9 mouse cellular contexts compared by ENCODE assay signal in the genomic region with DNA sequence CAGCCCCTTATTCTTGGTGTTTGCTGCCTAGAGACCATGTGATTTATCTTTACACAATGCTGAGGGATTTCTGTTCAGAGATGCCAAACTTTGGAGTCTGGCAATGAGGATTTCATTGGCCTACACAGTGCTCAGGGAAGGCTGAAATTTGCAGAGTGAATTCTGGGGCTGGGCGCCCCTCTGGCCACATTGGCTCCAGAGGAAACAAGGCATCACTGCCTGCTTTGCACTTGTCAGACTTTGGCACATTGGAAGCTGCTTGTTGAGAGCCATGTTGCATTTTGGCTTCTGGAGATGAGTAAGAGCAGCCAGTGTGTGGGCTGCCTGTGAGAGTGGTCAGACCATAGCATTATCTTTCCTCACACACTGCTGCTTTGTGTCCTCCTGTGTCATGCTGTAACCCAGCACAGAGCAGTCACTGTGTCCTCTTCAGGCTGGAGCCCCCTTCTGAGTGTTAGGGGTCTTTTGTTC.
DNase-seq lines count a peak whose midpoint lies in the region; ATAC-seq and TF ChIP-seq lines count a peak whose summit lies in the region.
"Had no signal": no experiment of that assay in that cellular context is flagged by ENCODE, and none has a peak within 500 bp of the region (broad histone marks: within the 10 kb centered on the region; RNA-seq: fewer than 3 reads in every experiment).

No protein-coding gene starts in this region.

- TF ChIP-seq EP300 in liver, postnatal 0 days (IDR thresholded peaks at IDR 0.05; ENCODE audit: low read depth) = no peak

- H3K4me2 ChIP-seq in liver, embryonic 11.5 days = no peak overlapping the region
- no peak overlapping the region for H3K4me2 ChIP-seq in liver, postnatal 0 days (ENCODE audit: low read depth, low read length)
- no peak overlapping the region for H3K4me2 ChIP-seq in kidney, embryonic 16.5 days (replicated peaks; ENCODE audit: low read depth, low read length)
- H3K4me2 ChIP-seq: limb, embryonic 12.5 days had no signal

- H3K4me3 ChIP-seq in liver, embryonic 11.5 days (ENCODE audit: low read depth, low read length) = no peak overlapping the region
- no peak overlapping the region for H3K4me3 ChIP-seq in liver, postnatal 0 days (ENCODE audit: low read depth, low read length)
- H3K4me3 ChIP-seq in kidney, embryonic 16.5 days (ENCODE audit: low read length) = no peak overlapping the region
- H3K4me3 ChIP-seq: limb, embryonic 12.5 days had no signal

- no peak for DNase-seq in liver, embryonic 11.5 days (ENCODE audit: low spot score)
- no peak for DNase-seq in liver, postnatal 0 days
- peak; percentile 16 to 34 for DNase-seq in frontal cortex, postnatal 36 days (ENCODE audit: low spot score in 2 of 2)
- peak; percentile 18 to 32 for DNase-seq in left cerebral cortex, postnatal 36 days (ENCODE audit: low spot score in 2 of 2)
- DNase-seq in right cerebral cortex, postnatal 36 days (ENCODE audit: low spot score in 2 of 2) = peak; percentile 19 to 48
- DNase-seq in gastrocnemius, postnatal 36 days = no peak

- H3K36me3 ChIP-seq in liver, embryonic 11.5 days (ENCODE audit: control insufficient read depth, insufficient read depth, low read length) = no peaks in the 10 kb centered on the region
- no peaks in the 10 kb centered on the region; the same call in 1 of the 2 replicates for H3K36me3 ChIP-seq in liver, postnatal 0 days (replicated peaks; ENCODE audit: insufficient read depth, low read length)
- no peaks in the 10 kb centered on the region for H3K36me3 ChIP-seq in kidney, embryonic 16.5 days (ENCODE audit: insufficient read depth, low read length)
- H3K36me3 ChIP-seq: limb, embryonic 12.5 days had no signal

- no peak overlapping the region for H3K9ac ChIP-seq in liver, embryonic 11.5 days (ENCODE audit: low read depth, low read length)
- H3K9ac ChIP-seq in liver, postnatal 0 days (replicated peaks) = no peak overlapping the region
- no peak overlapping the region for H3K9ac ChIP-seq in kidney, embryonic 16.5 days (replicated peaks; ENCODE audit: low read length)
- H3K9ac ChIP-seq: limb, embryonic 12.5 days had no signal

- no peaks in the 10 kb centered on the region for H3K9me3 ChIP-seq in liver, embryonic 11.5 days (ENCODE audit: control insufficient read depth, low read length)
- H3K9me3 ChIP-seq in liver, postnatal 0 days (ENCODE audit: low read length) = no peaks in the 10 kb centered on the region
- no peaks in the 10 kb centered on the region for H3K9me3 ChIP-seq in kidney, embryonic 16.5 days (ENCODE audit: low read length)
- H3K9me3 ChIP-seq: limb, embryonic 12.5 days had no signal

- intact Hi-C loops in left cerebral cortex, postnatal 36 days (cut with DNase I) = no loop called here
- intact Hi-C loops in gastrocnemius, postnatal 36 days (cut with DNase I) = no loop called here

- peaks cover 16% of the 10 kb centered on the region for H3K4me1 ChIP-seq in liver, embryonic 11.5 days (replicated peaks; ENCODE audit: control insufficient read depth, insufficient read depth, low read length)
- H3K4me1 ChIP-seq in liver, postnatal 0 days (ENCODE audit: insufficient read depth) = peaks cover 4% of the 10 kb centered on the region; the same call in 1 of the 2 replicates
- no peaks in the 10 kb centered on the region for H3K4me1 ChIP-seq in kidney, embryonic 16.5 days (ENCODE audit: insufficient read depth, low read length)
- H3K4me1 ChIP-seq: limb, embryonic 12.5 days had no signal

- H3K27ac ChIP-seq in liver, embryonic 11.5 days (ENCODE audit: low read depth, low read length) = 0 out of 2 replicates have a peak overlapping the region, but pooled peaks have one; percentile 13
- no peak overlapping the region for H3K27ac ChIP-seq in liver, postnatal 0 days (ENCODE audit: low read depth)
- no peak overlapping the region for H3K27ac ChIP-seq in kidney, embryonic 16.5 days (ENCODE audit: low read length)
- H3K27ac ChIP-seq: limb, embryonic 12.5 days had no signal

- no peak for ATAC-seq in liver, embryonic 11.5 days (replicated peaks; ENCODE audit: low FRiP score)
- no peak for ATAC-seq in liver, postnatal 0 days
- no peak for ATAC-seq in CD4-positive, CD25-positive, alpha-beta regulatory T cell, adult 4 months
- no peak for ATAC-seq in kidney, embryonic 16.5 days (ENCODE audit: low FRiP score, low TSS enrichment)

- 82% methylated on average over 1 of the region's 1 CpGs for WGBS in liver, embryonic 11.5 days
- 70% methylated on average over 1 of the region's 1 CpGs for WGBS in liver, postnatal 0 days (ENCODE audit: insufficient replicate concordance)
- WGBS in kidney, embryonic 16.5 days = 84% methylated on average over 1 of the region's 1 CpGs

- no peak for TF ChIP-seq CTCF in liver, postnatal 0 days (IDR thresholded peaks at IDR 0.05; ENCODE audit: low read depth)

- no peaks in the 10 kb centered on the region for H3K27me3 ChIP-seq in liver, embryonic 11.5 days (replicated peaks; ENCODE audit: control insufficient read depth, insufficient read depth, low read length)
- H3K27me3 ChIP-seq in liver, postnatal 0 days (ENCODE audit: insufficient read depth, low read length) = no peaks in the 10 kb centered on the region
- no peaks in the 10 kb centered on the region for H3K27me3 ChIP-seq in kidney, embryonic 16.5 days (ENCODE audit: insufficient read depth, low read length)
- H3K27me3 ChIP-seq: limb, embryonic 12.5 days had no signal

Comparison
In these comparisons a context has a peak if more than half of its experiments do, and no peak if none do; other contexts are left out.
1. DNase-seq: peak in frontal cortex, postnatal 36 days (2 of 2), left cerebral cortex, postnatal 36 days (2 of 2) and right cerebral cortex, postnatal 36 days (2 of 2); none in liver, embryonic 11.5 days (single experiment), liver, postnatal 0 days (single experiment) and gastrocnemius, postnatal 36 days (0 of 2).